Mouse (Mus musculus): ENCODE measurements at regions not wholly inside any gene's neighbourhood (a gene's known extent, or its start where the extent isn't known, plus 50 kb on each side); places are given as distances from the start of the nearest gene placed in this dataset.

DNA sequence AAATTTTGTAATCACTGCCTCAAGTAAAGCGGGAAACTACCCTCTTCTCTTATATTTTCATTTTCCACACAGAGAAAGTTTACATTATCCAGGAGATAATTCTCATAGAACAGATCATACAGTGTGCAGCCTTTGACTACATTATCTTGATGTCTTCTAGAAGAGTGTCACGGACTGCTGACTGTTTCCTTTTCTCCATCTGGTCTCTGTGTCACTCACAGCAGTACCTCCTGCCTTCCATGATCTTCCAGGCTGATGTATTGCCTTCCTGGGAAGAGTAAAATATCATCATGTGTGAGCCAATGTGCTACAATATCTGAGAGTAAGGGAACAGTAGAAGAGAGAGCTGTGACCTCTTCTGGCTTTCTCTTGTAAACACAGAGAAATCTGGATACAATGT, 111.0 kb upstream of the Nyap2 start:
- no peaks in the 10 kb centered on the region for H3K27me3 ChIP-seq (ENCODE audit: control insufficient read depth in 1 of 2, insufficient read depth in 2 of 2, low read length in 2 of 2)
- H3K79me2 ChIP-seq (ENCODE audit: control insufficient read depth, insufficient read depth, low read length, poor library complexity) = no peaks in the 10 kb centered on the region
- TF ChIP-seq GATA1 (IDR thresholded peaks at IDR 0.05; ENCODE audit: low read depth, low read length) (no peak), CHD1 (IDR thresholded peaks at IDR 0.05; ENCODE audit: low read depth, low read length) (no peak), MXI1 (IDR thresholded peaks at IDR 0.05; ENCODE audit: low read depth, low read length) (no peak), GABPA (IDR thresholded peaks at IDR 0.05; ENCODE audit: low read depth, low read length) (no peak), ETS1 (IDR thresholded peaks at IDR 0.05; ENCODE audit: low read depth, low read length) (no peak), TAL1 (IDR thresholded peaks at IDR 0.05; ENCODE audit: low read length) (no peak), MAZ (IDR thresholded peaks at IDR 0.05; ENCODE audit: low read depth, low read length) (no peak), JUND (IDR thresholded peaks at IDR 0.05; ENCODE audit: low read depth, low read length) (no peak), HCFC1 (IDR thresholded peaks at IDR 0.05; ENCODE audit: low read depth, low read length) (no peak), ZKSCAN1 (IDR thresholded peaks at IDR 0.05; ENCODE audit: low read depth, low read length) (no peak), USF2 (IDR thresholded peaks at IDR 0.05; ENCODE audit: borderline replicate concordance in 1 of 2, insufficient read depth in 1 of 2, low read depth in 1 of 2, low read length in 2 of 2) (no peak), POLR2A (IDR thresholded peaks at IDR 0.05; ENCODE audit: control insufficient read depth in 1 of 2, insufficient read depth in 1 of 2, low read depth in 1 of 2, low read length in 2 of 2, poor library complexity in 1 of 2) (no peak), MAX (IDR thresholded peaks at IDR 0.05; ENCODE audit: low read length) (no peak), EP300 (IDR thresholded peaks at IDR 0.05; ENCODE audit: low read depth in 1 of 2, low read length in 2 of 2) (no peak), NRF1 (IDR thresholded peaks at IDR 0.05; ENCODE audit: insufficient read depth, low read depth, low read length, poor library complexity, severe bottlenecking) (no peak), KAT2A (conservative IDR thresholded peaks at IDR 0.05; ENCODE audit: low read depth, low read length) (no peak)

DNA sequence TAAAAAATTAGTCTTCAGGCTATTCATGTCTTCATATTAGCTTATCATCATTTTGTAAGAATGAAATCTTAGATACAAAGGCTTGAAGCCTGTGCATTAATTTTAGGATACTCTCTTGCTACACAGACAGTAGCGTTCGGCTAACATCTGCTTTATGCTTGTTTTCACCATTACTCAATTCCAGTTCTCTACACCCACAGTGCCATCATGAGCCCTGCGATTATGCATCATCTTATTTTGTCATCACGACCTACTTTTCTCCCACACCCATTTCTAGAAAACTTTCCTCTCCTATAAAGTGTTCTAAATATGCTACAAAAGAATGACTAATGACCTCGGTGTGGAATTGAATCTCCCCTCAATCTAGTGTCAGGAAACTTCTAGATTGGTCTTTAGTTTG, 112.4 kb upstream of the Nyap2 start:
- Histone ChIP-seq H3K9me3 (replicated peaks; ENCODE audit: insufficient read depth, low read length) (no peaks in the 10 kb centered on the region), H3K27ac (ENCODE audit: control insufficient read depth, low read depth, low read length) (no peak overlapping the region), H3K4me3 (ENCODE audit: control insufficient read depth in 1 of 2, insufficient read depth in 1 of 2, low read depth in 2 of 2, low read length in 2 of 2) (no peak overlapping the region), H3K79me2 (ENCODE audit: control insufficient read depth, insufficient read depth, low read length, poor library complexity) (no peaks in the 10 kb centered on the region), H3K4me1 (ENCODE audit: control insufficient read depth in 1 of 2, insufficient read depth in 2 of 2, low read length in 2 of 2) (no peaks in the 10 kb centered on the region), H3K36me3 (ENCODE audit: control insufficient read depth in 1 of 2, insufficient read depth in 2 of 2, low read length in 2 of 2) (no peaks in the 10 kb centered on the region), H3K9ac (ENCODE audit: control insufficient read depth, low read depth, low read length, poor library complexity, severe bottlenecking) (no peak overlapping the region), H3K27me3 (ENCODE audit: control insufficient read depth in 1 of 2, insufficient read depth in 2 of 2, low read length in 2 of 2) (no peaks in the 10 kb centered on the region)
- DNase-seq (ENCODE audit: low read depth, low spot score) = no peak
- TF ChIP-seq USF2 (IDR thresholded peaks at IDR 0.05; ENCODE audit: borderline replicate concordance in 1 of 2, insufficient read depth in 1 of 2, low read depth in 1 of 2, low read length in 2 of 2) (no peak), ETS1 (IDR thresholded peaks at IDR 0.05; ENCODE audit: low read depth, low read length) (no peak), MAZ (IDR thresholded peaks at IDR 0.05; ENCODE audit: low read depth, low read length) (no peak), ELF1 (IDR thresholded peaks at IDR 0.05; ENCODE audit: low read depth, low read length) (no peak), MAFK (IDR thresholded peaks at IDR 0.05; ENCODE audit: borderline replicate concordance, low read depth, low read length) (no peak), ZMIZ1 (IDR thresholded peaks at IDR 0.05; ENCODE audit: low read depth, low read length) (no peak), GABPA (IDR thresholded peaks at IDR 0.05; ENCODE audit: low read depth, low read length) (no peak), EP300 (IDR thresholded peaks at IDR 0.05; ENCODE audit: low read depth in 1 of 2, low read length in 2 of 2) (no peak), CHD2 (IDR thresholded peaks at IDR 0.05; ENCODE audit: low read length) (no peak), RCOR1 (IDR thresholded peaks at IDR 0.05; ENCODE audit: low read depth, low read length) (no peak), ZC3H11A (IDR thresholded peaks at IDR 0.05; ENCODE audit: low read depth, low read length) (no peak), USF1 (IDR thresholded peaks at IDR 0.05; ENCODE audit: low read depth, low read length) (no peak), ZKSCAN1 (IDR thresholded peaks at IDR 0.05; ENCODE audit: low read depth, low read length) (no peak), CHD1 (IDR thresholded peaks at IDR 0.05; ENCODE audit: low read depth, low read length) (no peak), TCF12 (IDR thresholded peaks at IDR 0.05; ENCODE audit: low read depth, low read length) (no peak), POLR2AphosphoS5 (IDR thresholded peaks at IDR 0.05; ENCODE audit: borderline replicate concordance, low read depth, low read length) (no peak)

More for the DNA sequence above, 111.0 kb upstream of the Nyap2 start:
- Histone ChIP-seq H3K9ac (ENCODE audit: control insufficient read depth, low read depth, low read length, poor library complexity, severe bottlenecking) (no peak overlapping the region), H3K4me1 (ENCODE audit: control insufficient read depth in 1 of 2, insufficient read depth in 2 of 2, low read length in 2 of 2) (no peaks in the 10 kb centered on the region), H3K9me3 (replicated peaks; ENCODE audit: insufficient read depth, low read length) (no peaks in the 10 kb centered on the region), H3K4me3 (ENCODE audit: control insufficient read depth in 1 of 2, insufficient read depth in 1 of 2, low read depth in 2 of 2, low read length in 2 of 2) (no peak overlapping the region), H3K36me3 (ENCODE audit: control insufficient read depth in 1 of 2, insufficient read depth in 2 of 2, low read length in 2 of 2) (no peaks in the 10 kb centered on the region), H3K27ac (ENCODE audit: control insufficient read depth, low read depth, low read length) (no peak overlapping the region)
- no peak for DNase-seq (ENCODE audit: low read depth, low spot score)

All from MEL (cell line).